Mouse (Mus musculus) embryonic fibroblast, embryonic 13.5 days (primary cell): ENCODE data around the gene Card11.

Experiments used
- CTCF ChIP-seq: IDR thresholded peaks from 2 replicates; pipeline ENCODE4 v1.5.1; 2011; ENCODE audit warnings: mild to moderate bottlenecking, control low read depth, low read length, moderate library complexity, borderline replicate concordance; ENCODE audit not compliant: insufficient read depth
- POLR2A ChIP-seq: IDR thresholded peaks from 2 replicates; pipeline ENCODE4 v1.6.1; 2011; ENCODE audit warnings: low read depth, mild to moderate bottlenecking, control low read depth, low read length, moderate library complexity

- TF ChIP-seq CTCF, result no peak
- no peak for TF ChIP-seq POLR2A
These were observed 43.5 kb upstream of the Card11 start for GRCm38 (mm10) chr5:141043654-141044447.
